Mouse (Mus musculus) lung, embryonic 15.5 days (tissue): ENCODE measurements around the gene Aldh1a3. TPM values are rescaled to one million over a fixed set of nuclear protein-coding genes. Genes with fewer than 3 reads are reported as not detected.

ENCODE experiments used
- ATAC-seq: fragments of 200-750 bp; cut with Nextera tagmentation; 2 replicates; pipeline ENCODE4 v1.8.0; 2017; ENCODE audit warnings: moderate number of reproducible peaks, borderline replicate concordance; ENCODE audit not compliant: low FRiP score, low TSS enrichment; ENCODE audit errors: extremely low read depth
- H3K27ac ChIP-seq: fragments of 300-500 bp; sonication (generic); 2 replicates; pipeline ENCODE4 v1.5.1; 2015; ENCODE audit warnings: moderate library complexity, mild to moderate bottlenecking, inconsistent platforms
- H3K27me3 ChIP-seq: fragments of 300-500 bp; sonication (generic); 2 replicates; pipeline ENCODE4 v1.6.1; 2015; ENCODE audit warnings: inconsistent platforms
- H3K36me3 ChIP-seq: fragments of 300-500 bp; sonication (generic); 2 replicates; pipeline ENCODE4 v1.6.1; 2015; ENCODE audit warnings: inconsistent platforms
- H3K4me1 ChIP-seq: fragments of 300-500 bp; sonication (generic); 2 replicates; pipeline ENCODE4 v1.6.1; 2015; ENCODE audit warnings: inconsistent platforms
- H3K4me2 ChIP-seq: fragments of 300-500 bp; sonication (generic); 2 replicates; pipeline ENCODE4 v1.6.1; 2015; ENCODE audit warnings: inconsistent platforms, mild to moderate bottlenecking, moderate library complexity
- H3K4me3 ChIP-seq: fragments of 300-500 bp; sonication (generic); 2 replicates; pipeline ENCODE4 v1.5.1; 2015; ENCODE audit warnings: mild to moderate bottlenecking, inconsistent platforms
- H3K9ac ChIP-seq: fragments of 300-500 bp; sonication (generic); 2 replicates; pipeline ENCODE4 v1.6.1; 2015; ENCODE audit warnings: inconsistent platforms
- H3K9me3 ChIP-seq: fragments of 300-500 bp; sonication (generic); 2 replicates; pipeline ENCODE4 v1.6.1; 2016; ENCODE audit warnings: inconsistent platforms
- WGBS: fragments of 180-500 bp; shearing (Covaris S2); methylation state at CpG from one replicate; pipeline ENCODE4 v1.1.7; 2015; 5-methylcytosine and 5-hydroxymethylcytosine counted together
- polyA plus RNA-seq: library from polyadenylated mRNA; unstranded; fragments of >200 nt; fragmentation: Nextera tagmentation; extraction: Ambion mirVana; gene quantifications from 2 replicates; pipeline ENCODE4 v1.2.1, GENCODE M21; 2015

Gene Aldh1a3
- polyA plus RNA-seq, 1 experiment from 2014 or later = 1.3 TPM

- no peak overlapping the region for H3K27ac ChIP-seq
- H3K27me3 ChIP-seq = no peaks in the 10 kb centered on the region
- no peak overlapping the region for H3K4me2 ChIP-seq
- WGBS = 43% methylated on average over 11 of the region's 11 CpGs
- no peak overlapping the region for H3K4me3 ChIP-seq
- no peaks in the 10 kb centered on the region for H3K36me3 ChIP-seq
- H3K4me1 ChIP-seq = peaks cover 31% of the 10 kb centered on the region
- ATAC-seq = no peak
- H3K9me3 ChIP-seq = no peaks in the 10 kb centered on the region
- no peak overlapping the region for H3K9ac ChIP-seq
Observed at GRCm38 (mm10) chr7:66445117-66445905, 18.0 kb upstream of the Aldh1a3 start.

DNA sequence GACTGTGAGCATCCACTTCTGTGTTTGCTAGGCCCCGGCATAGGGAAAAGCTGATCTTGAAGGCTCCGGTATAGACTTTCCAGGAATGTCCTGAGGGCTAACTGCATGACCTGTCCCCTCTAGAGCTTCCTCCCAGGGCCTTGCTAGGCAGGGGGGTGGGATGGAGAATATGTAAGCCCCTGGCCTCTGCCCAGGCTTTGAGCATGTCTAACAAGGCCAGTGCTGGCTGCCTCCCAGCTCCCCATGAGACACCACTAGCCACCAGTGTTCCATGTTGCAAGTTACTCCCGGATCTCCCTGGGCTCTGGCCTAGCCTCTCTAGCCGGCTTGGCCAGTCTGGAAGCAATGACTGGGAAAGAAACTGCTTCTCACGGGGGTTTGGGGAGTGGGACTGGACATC, 17.4 kb upstream of the Aldh1a3 start:
- Histone ChIP-seq H3K36me3 (no peaks in the 10 kb centered on the region), H3K9ac (no peak overlapping the region), H3K4me2 (no peak overlapping the region), H3K9me3 (no peaks in the 10 kb centered on the region), H3K4me3 (no peak overlapping the region), H3K27ac (no peak overlapping the region), H3K4me1 (peaks cover 27% of the 10 kb centered on the region), H3K27me3 (no peaks in the 10 kb centered on the region)
- no peak for ATAC-seq
- 71% methylated on average over 5 of the region's 5 CpGs for WGBS

DNA sequence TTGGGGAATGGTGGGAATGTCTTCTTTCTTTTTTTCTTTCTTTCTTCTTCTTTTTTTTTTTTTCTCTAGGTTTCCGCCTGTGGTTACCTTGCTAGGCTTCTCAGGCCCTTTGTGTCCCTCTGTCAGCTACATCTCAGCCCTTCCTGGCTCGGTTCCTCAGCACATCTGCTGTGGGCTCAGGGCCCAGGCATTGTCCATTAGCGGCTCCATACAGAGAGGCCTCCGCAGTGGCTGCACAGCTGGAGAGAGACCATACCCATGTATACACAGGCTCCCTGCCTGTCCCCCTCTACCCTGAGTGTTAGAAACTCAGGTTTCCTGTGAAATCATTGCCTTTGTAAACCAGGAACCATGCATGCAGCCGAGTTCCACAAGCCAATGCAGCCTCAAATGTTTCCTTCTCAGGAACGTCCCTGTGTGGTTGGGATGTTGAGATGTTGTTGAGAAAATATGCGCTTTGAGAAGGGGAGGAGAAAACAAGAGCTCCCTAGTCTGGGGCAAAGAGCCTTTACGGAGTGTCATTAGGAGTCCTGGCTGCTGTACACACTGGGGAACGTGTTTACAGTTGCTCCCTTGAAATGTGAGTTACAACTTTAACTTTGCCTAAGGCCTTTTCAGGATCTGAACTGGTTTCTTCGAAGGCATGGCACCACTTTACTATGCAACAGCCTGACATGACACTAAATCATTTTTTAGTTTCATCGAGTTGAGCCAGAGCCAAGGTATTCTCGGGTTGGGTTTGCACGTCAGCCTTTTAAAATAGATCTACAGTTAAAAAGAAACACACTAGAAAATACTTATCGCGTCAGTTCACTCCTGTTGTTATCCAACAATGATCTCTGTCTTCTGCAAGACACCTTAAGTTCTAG, 15.4 kb upstream of the Aldh1a3 start:
- H3K4me2 ChIP-seq = no peak overlapping the region
- no peak overlapping the region for H3K4me3 ChIP-seq
- no peaks in the 10 kb centered on the region for H3K27me3 ChIP-seq
- ATAC-seq = peak; percentile 86
- no peaks in the 10 kb centered on the region for H3K9me3 ChIP-seq
- H3K27ac ChIP-seq = peak overlapping the region; percentile 84
- WGBS = 39% methylated on average over 15 of the region's 15 CpGs
- H3K36me3 ChIP-seq = no peaks in the 10 kb centered on the region
- peaks cover 24% of the 10 kb centered on the region for H3K4me1 ChIP-seq
- no peak overlapping the region for H3K9ac ChIP-seq

GRCm38 (mm10) chr7:66438787-66439669, 11.7 kb upstream of the Aldh1a3 start:
- Histone ChIP-seq H3K27me3 (no peaks in the 10 kb centered on the region), H3K4me3 (no peak overlapping the region), H3K4me1 (peaks cover 23% of the 10 kb centered on the region), H3K27ac (no peak overlapping the region), H3K4me2 (no peak overlapping the region), H3K36me3 (no peaks in the 10 kb centered on the region), H3K9me3 (no peaks in the 10 kb centered on the region), H3K9ac (no peak overlapping the region)
- 44% methylated on average over 12 of the region's 12 CpGs for WGBS
- ATAC-seq = no peak

- Histone ChIP-seq H3K4me3 (no peak overlapping the region), H3K4me2 (no peak overlapping the region), H3K36me3 (no peaks in the 10 kb centered on the region), H3K9ac (no peak overlapping the region), H3K27ac (no peak overlapping the region), H3K27me3 (peaks cover 6% of the 10 kb centered on the region), H3K4me1 (0 out of 2 replicates have a peak, but pooled peaks cover 6% of the 10 kb centered on the region), H3K9me3 (no peaks in the 10 kb centered on the region)
- peak; percentile 55; the same call in 1 of the 2 replicates for ATAC-seq
- 26% methylated on average over 10 of the region's 10 CpGs for WGBS
Observed at GRCm38 (mm10) chr7:66434453-66434935, 7.2 kb upstream of the Aldh1a3 start.

- Histone ChIP-seq H3K4me2 (peak overlapping the region; percentile 97), H3K27ac (no peak overlapping the region), H3K9me3 (no peaks in the 10 kb centered on the region), H3K36me3 (no peaks in the 10 kb centered on the region), H3K9ac (0 out of 2 replicates have a peak overlapping the region, but pooled peaks have one; percentile 39), H3K4me3 (peak overlapping the region; percentile 50), H3K4me1 (peaks cover 19% of the 10 kb centered on the region), H3K27me3 (peaks cover 57% of the 10 kb centered on the region)
- 1% methylated on average over 23 of the region's 23 CpGs for WGBS
- peak; percentile 40; the same call in 1 of the 2 replicates for ATAC-seq
Observed at GRCm38 (mm10) chr7:66427053-66427436, 272 bp downstream of the Aldh1a3 start.

- Histone ChIP-seq H3K9ac (no peak overlapping the region), H3K36me3 (no peaks in the 10 kb centered on the region), H3K9me3 (no peaks in the 10 kb centered on the region), H3K4me1 (peaks cover 6% of the 10 kb centered on the region), H3K27ac (no peak overlapping the region), H3K27me3 (peaks cover 28% of the 10 kb centered on the region), H3K4me2 (no peak overlapping the region), H3K4me3 (no peak overlapping the region)
- ATAC-seq = no peak
- 70% methylated on average over 8 of the region's 8 CpGs for WGBS
Observed at GRCm38 (mm10) chr7:66421903-66422302, 5.4 kb downstream of the Aldh1a3 start.

DNA sequence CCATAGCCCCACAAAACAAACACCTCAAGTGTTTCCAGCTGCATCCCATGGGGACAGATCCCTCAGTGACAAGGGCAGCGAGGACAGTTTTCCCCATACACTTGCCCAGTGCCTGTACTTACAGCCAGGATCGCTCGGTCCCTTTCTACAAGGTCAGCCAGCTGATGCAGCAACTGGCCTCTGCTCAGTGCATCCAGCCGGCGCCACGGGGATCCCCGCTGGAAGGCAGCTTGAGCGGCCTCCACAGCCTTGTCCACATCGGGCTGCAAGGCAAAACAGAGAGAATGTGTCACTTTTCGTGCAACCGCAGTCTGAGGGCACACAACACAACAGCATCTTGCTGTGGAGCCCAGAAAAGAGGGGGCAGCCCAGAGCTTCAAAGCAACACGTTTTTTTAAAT, 8.3 kb downstream of the Aldh1a3 start:
- H3K9ac ChIP-seq = no peak overlapping the region
- H3K27me3 ChIP-seq = peaks cover 4% of the 10 kb centered on the region; the same call in 1 of the 2 replicates
- ATAC-seq = no peak
- no peak overlapping the region for H3K4me3 ChIP-seq
- no peaks in the 10 kb centered on the region for H3K36me3 ChIP-seq
- 39% methylated on average over 12 of the region's 12 CpGs for WGBS
- H3K4me1 ChIP-seq = no peaks in the 10 kb centered on the region
- H3K27ac ChIP-seq = no peak overlapping the region
- no peaks in the 10 kb centered on the region for H3K9me3 ChIP-seq
- no peak overlapping the region for H3K4me2 ChIP-seq

GRCm38 (mm10) chr7:66416829-66417228, 10.5 kb downstream of the Aldh1a3 start:
- no peak overlapping the region for H3K4me2 ChIP-seq
- no peak for ATAC-seq
- no peak overlapping the region for H3K27ac ChIP-seq
- no peaks in the 10 kb centered on the region for H3K4me1 ChIP-seq
- H3K9ac ChIP-seq = no peak overlapping the region
- no peaks in the 10 kb centered on the region for H3K9me3 ChIP-seq
- 58% methylated on average over 4 of the region's 4 CpGs for WGBS
- H3K27me3 ChIP-seq = peaks cover 4% of the 10 kb centered on the region; the same call in 1 of the 2 replicates
- H3K36me3 ChIP-seq = no peaks in the 10 kb centered on the region
- no peak overlapping the region for H3K4me3 ChIP-seq

GRCm38 (mm10) chr7:66413093-66413492, 14.2 kb downstream of the Aldh1a3 start:
- H3K4me2 ChIP-seq = no peak overlapping the region
- no peaks in the 10 kb centered on the region for H3K4me1 ChIP-seq
- WGBS = 81% methylated on average over 7 of the region's 7 CpGs
- no peak overlapping the region for H3K27ac ChIP-seq
- no peaks in the 10 kb centered on the region for H3K36me3 ChIP-seq
- no peaks in the 10 kb centered on the region for H3K27me3 ChIP-seq
- H3K4me3 ChIP-seq = no peak overlapping the region
- ATAC-seq = no peak
- no peaks in the 10 kb centered on the region for H3K9me3 ChIP-seq
- no peak overlapping the region for H3K9ac ChIP-seq

GRCm38 (mm10) chr7:66409433-66409832, 17.9 kb downstream of the Aldh1a3 start:
- 64% methylated on average over 6 of the region's 6 CpGs for WGBS
- ATAC-seq = no peak
- H3K9me3 ChIP-seq = no peaks in the 10 kb centered on the region

More at GRCm38 (mm10) chr7:66409433-66409832, 17.9 kb downstream of the Aldh1a3 start:
- H3K36me3 ChIP-seq = no peaks in the 10 kb centered on the region
- peaks cover 25% of the 10 kb centered on the region for H3K4me1 ChIP-seq
- H3K9ac ChIP-seq = no peak overlapping the region
- no peak overlapping the region for H3K4me2 ChIP-seq
- no peak overlapping the region for H3K4me3 ChIP-seq
- no peaks in the 10 kb centered on the region for H3K27me3 ChIP-seq
- H3K27ac ChIP-seq = no peak overlapping the region
